Mouse (Mus musculus): ENCODE results near the gene Rgs2.

Gene Rgs2

DNA sequence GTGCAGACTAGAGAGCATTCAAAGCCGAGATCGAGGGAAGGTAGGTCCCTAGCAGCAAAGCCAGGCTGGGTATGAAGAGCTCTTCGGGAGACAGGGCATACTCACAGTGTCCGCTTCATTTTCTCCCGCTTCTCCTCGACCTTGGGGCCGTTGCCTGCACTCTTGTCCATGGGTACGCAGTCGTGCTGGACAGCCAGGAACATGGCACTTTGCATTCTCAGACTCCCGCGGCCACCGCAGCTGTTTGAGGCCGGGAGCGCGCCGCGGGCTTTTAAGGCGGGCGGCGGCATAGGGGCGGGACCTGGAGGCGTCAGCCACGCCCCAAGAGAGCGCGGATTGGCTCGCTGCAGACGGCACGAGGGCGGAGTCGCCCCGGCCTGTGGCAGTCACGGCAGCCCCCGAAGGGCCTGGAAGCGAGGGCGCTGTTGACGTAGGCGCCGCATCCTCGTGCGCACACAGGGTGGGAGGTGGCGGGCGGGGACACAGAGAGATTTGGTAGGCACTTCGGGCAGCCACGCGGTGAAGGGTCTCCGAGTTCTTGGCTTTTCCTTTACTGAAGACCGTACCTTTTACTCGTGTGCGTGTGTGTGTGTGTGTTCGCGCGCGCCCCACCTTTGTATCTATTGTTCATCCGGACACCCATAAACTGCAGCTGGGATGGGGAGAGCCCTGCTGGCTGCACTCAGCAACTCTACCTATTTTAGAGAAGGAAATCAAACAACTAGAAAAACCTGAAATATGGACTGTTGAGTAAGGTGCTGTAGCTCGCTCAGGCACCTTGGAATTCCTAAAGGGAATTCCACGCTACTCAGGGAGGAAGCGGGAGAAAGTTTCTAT, at the start of gene Rgs2:
Gene Rgs2 (minus strand): TSS at position 258 of the 837 bp plus-strand sequence.
- peak; percentile 98 to 100 for DNase-seq (ENCODE audit: inconsistent age in 2 of 2, low spot score in 1 of 2)

DNA sequence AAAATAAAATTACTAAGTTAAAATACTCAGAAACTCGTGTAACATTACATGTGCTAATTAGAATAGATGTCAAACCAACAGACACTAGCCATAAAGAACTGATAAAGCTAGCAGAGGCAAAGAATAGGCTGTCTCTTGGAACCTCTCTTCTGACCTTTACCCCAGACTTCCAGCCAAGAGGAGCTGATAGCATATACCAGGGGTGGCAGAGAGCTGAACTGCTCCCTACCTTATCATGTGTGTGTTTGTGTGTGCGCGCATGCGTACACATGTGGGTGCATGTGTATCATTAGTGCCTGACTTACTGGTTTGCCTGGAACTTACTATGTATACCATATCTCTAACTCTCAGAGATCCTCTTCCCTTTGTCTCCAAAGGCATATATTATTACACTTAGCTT, 49.4 kb upstream of the Rgs2 start:
- no peak for DNase-seq (ENCODE audit: inconsistent age in 2 of 2, low spot score in 1 of 2)

DNA sequence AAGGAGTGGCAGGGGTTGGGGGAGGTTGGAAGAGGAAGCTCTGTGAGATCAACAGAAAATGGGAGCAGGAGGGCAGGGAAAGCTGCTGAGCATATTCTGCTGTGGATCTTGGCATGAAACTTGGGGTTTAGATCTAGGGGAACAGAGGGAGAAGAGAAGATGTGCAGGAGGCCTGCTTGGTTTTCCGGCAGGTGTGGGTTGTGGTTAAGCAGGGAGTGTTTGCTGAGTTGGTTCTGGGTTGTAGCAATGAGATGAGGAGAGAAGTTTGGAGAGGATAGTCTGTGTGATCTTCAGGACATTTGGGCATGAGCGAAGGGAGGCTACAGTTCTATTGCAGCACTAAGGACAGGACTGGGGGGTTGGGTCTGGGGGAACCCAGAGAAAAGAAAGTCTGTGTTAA, 37.9 kb upstream of the Rgs2 start:
- no peak for DNase-seq (ENCODE audit: inconsistent age in 2 of 2, low spot score in 1 of 2)

GRCm38 (mm10) chr1:144033498-144033897, 29.5 kb upstream of the Rgs2 start:
- no peak for DNase-seq (ENCODE audit: inconsistent age in 2 of 2, low spot score in 1 of 2)

DNA sequence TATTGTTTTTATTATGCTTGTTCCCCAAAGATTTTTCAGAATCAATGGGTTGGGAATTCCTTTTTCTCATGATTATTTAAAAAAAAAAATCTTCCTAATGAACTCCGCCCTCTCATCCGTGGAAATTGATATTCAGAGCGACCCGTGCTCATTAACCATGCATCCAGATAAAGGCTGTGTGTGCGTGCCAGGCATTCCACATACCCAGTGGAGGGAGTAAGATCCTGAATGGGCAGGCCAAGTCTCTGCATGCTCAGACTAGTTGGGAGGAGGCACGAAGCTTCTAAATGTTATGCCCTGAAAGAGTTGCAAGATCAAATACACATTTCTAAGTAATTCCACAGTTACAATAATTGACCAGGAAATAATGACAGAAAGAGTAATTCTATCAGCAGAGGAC, 26.5 kb upstream of the Rgs2 start:
- DNase-seq (ENCODE audit: inconsistent age in 2 of 2, low spot score in 1 of 2): no peak

DNA sequence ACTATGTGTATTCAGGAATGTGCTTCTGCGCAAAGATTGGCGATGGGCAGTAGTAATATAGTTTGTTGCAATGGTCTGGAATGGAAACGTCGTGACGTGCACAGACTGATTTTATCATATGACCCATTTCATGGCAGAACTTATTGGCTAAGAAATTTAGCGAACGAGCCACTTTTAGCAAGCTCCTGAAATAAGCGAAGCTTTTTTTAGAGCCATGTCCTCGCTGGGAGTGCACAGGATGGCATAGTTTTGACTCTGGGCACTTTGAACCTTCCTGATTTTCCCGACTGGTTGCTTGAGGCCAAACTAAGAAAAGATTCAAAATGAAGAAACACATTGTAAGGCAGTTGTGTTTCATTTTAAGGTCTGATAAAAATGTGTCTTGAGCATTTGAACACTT, 25.7 kb upstream of the Rgs2 start:
- DNase-seq (ENCODE audit: inconsistent age in 2 of 2, low spot score in 1 of 2): no peak

GRCm38 (mm10) chr1:144018417-144018958, 14.5 kb upstream of the Rgs2 start:
- peak; percentile 9 to 17 for DNase-seq (ENCODE audit: inconsistent age in 2 of 2, low spot score in 1 of 2)

DNA sequence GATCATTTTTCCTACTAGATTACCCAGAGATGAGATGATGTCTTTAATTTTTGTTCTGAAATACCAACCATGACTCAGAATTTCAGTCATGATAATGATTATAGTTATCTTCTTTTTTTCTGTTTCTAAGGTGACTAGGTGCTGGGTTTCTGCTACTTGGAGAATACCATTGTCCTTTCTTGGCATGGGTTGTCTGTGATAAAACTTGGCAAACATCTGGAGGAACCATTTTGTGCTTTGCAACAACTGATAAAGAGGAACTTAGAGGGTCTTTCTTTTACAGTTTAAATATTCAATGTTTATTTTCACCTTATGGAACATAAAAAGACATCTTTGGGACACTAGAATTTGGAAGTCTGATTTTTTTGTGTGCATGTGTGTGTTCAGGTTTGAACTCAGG, 10.0 kb upstream of the Rgs2 start:
- no peak for DNase-seq (ENCODE audit: inconsistent age in 2 of 2, low spot score in 1 of 2)

DNA sequence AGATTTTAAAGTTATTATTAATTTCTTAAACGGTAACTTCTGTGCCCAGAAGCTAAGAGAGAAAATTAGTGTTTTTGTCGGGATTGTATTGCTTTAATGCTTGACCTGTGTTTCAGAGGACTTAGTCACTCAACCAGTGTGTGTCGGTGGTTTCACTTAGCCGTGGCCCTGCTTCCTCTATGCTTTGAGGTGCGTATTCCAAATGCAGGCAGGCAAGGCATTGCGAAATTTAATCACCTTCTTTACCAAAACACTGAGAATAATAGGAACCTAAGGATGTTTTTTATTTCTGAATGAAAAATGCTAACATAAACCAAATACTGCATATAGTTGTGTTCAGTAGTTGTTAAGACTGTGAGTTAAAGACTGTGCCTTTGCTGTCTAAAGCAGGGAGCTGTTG, 3.4 kb upstream of the Rgs2 start:
- DNase-seq (ENCODE audit: inconsistent age in 2 of 2, low spot score in 1 of 2): no peak

DNA sequence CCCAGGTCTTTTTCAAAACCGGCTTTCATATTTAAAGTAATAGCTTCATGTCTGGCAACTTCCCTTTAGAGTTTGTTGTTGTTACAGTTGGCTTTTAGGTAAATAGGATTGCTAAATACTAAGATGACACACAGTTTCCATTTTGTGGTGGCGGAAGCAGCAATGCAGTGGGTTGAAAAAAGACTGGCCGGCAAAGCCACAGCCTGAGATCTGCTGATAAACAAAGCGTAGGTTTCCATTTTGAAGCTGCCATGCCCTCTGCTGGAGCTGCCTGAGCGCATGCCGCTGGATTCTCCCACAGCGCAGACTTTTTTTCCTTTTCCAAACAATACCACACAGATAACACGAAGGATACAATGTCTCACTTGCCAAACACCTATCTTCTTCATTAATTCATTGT, 2.6 kb upstream of the Rgs2 start:
- peak; percentile 86 to 94 for DNase-seq (ENCODE audit: inconsistent age in 2 of 2, low spot score in 1 of 2)

- DNase-seq (ENCODE audit: inconsistent age in 2 of 2, low spot score in 1 of 2): peak in 1 of 2 experiments; percentile 25
Observed at GRCm38 (mm10) chr1:144005648-144006047, 1.7 kb upstream of the Rgs2 start.

DNA sequence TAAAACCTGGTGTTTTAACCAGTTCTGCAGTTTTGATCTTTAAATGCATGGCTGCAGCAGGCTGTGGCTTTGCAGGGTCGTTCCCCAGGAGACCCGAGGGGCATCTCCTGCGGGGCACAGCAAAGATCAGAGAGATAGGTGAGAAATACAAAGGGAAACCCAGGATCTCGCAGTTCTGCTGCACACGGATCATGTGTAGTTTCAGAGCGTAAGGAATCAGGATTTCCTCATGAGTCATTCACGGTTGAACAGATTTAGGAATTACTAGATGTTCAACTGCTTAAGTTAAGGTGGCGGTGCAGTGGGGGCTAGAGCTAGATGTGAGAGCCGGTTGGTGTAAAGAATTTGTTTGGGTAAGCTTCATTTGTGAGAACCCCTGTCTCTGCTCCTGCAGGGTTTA, 780 bp upstream of the Rgs2 start:
- DNase-seq (ENCODE audit: inconsistent age in 2 of 2, low spot score in 1 of 2): peak; percentile 53 to 89

DNA sequence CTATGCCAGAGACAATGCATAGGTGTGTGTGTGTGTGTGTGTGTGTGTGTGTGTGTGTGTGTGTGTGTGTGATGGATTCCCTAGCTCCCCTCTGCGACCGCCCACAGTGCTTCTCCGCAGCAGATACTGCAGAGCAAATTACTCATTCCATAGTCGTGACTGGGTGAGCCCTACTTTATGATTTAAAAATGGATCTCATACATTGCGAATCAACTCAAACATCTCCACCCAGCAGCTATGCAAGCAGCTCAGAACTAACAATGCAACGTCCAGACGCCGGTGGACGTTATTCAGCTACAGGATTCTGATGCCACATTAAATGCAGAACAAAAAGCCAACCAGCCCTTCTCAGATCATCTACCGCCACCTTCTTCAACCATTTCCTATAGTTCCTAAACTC, 545 bp downstream of the Rgs2 start:
- DNase-seq (ENCODE audit: inconsistent age in 2 of 2, low spot score in 1 of 2): peak; percentile 48 to 82

GRCm38 (mm10) chr1:144002715-144003066, 1.3 kb downstream of the Rgs2 start:
- DNase-seq (ENCODE audit: inconsistent age in 2 of 2, low spot score in 1 of 2): peak in 1 of 2 experiments; percentile 70

- DNase-seq (ENCODE audit: inconsistent age in 2 of 2, low spot score in 1 of 2): peak in 1 of 2 experiments; percentile 67
Observed at GRCm38 (mm10) chr1:144002036-144002714, 1.8 kb downstream of the Rgs2 start.

DNA sequence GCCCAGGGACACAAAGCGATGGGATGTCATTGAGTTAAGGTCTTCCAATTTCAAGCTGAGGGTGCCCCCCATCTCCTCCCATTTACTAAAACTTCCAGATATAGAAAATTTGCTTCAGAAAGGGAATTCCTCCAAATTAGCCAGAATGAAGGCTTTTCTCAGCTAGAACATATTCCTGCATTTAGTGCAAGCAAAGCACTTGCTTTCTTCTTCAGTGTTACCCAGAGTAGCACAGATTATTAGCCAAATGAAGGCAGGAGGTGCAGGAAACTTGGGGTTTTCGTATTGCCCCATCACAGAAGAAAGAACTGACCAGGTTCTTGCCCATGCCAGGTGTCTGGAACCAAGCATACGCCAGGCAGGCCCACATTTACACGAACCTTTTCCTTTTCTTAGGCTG, 3.7 kb downstream of the Rgs2 start:
- peak in 1 of 2 experiments; percentile 62 for DNase-seq (ENCODE audit: inconsistent age in 2 of 2, low spot score in 1 of 2)

DNA sequence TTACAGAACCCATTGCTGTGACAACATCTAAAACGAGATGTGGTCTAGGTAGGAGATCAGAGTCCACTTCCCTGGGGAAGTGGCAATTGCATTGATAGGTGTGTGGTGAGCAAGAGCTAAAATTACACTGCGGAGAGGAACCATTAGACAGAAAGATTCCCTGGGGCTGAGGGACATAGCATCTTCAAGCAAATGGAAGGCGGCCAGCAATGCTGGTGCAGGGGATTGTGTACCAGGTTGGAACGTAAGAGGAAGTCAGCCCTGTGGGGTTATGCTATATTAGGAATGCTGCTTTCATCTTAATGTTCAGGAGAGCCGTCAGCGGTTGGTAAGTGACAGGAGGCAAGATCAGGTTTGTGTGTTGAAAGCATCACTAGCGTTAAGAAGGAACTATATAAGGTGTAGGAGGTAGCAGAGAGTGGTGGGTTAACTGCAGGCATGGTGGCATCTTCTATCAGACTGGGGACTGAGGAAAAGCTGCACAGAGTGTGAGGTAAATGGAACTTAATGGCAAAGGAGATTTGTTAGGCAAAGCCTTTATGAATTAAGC, 4.5 kb downstream of the Rgs2 start:
- DNase-seq (ENCODE audit: inconsistent age in 2 of 2, low spot score in 1 of 2): peak in 1 of 2 experiments; percentile 73

DNA sequence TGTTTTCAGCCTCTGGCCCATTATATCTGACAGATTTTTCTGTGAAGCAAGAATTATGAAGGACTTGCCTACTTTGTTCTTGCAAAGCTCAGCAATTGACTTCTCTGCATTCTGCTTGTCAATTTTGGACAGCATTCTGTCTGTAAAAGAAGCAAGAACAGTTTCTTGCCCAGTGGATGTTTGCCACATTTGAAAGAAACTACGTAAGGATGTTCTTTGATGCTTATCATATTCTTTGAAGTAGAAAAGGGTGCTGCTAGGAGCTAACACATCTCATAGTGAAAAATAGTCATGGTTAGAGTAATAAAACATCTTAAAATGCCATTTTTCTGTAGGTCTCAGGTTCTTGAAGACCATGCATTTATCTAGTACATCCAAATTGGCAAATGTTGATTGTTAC, 10.9 kb downstream of the Rgs2 start:
- peak in 1 of 2 experiments; percentile 25 for DNase-seq (ENCODE audit: inconsistent age in 2 of 2, low spot score in 1 of 2)

- no peak for DNase-seq (ENCODE audit: inconsistent age in 2 of 2, low spot score in 1 of 2)
Observed at GRCm38 (mm10) chr1:143992528-143992927, 11.4 kb downstream of the Rgs2 start.

GRCm38 (mm10) chr1:143990263-143990662, 13.7 kb downstream of the Rgs2 start:
- peak; percentile 50 to 83 for DNase-seq (ENCODE audit: inconsistent age in 2 of 2, low spot score in 1 of 2)

DNA sequence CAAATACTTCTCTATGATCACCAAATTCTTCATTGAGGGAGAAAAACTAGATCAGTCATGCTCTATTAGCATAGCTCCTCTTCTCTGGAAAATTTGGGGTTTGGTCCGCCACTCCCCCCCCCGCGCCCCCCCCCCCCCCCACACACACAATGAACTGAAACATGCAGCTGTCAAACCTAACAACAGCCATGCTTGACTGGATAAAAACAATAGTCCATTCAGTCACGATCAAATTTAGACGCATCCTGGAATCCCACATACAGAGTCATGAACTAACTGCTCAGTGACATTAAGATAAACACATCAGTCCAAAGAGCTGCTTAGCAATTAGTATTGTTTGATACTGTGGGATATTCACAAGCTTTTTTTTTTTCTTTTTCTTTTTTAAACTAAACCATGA, 14.2 kb downstream of the Rgs2 start:
- DNase-seq (ENCODE audit: inconsistent age in 2 of 2, low spot score in 1 of 2): no peak

DNA sequence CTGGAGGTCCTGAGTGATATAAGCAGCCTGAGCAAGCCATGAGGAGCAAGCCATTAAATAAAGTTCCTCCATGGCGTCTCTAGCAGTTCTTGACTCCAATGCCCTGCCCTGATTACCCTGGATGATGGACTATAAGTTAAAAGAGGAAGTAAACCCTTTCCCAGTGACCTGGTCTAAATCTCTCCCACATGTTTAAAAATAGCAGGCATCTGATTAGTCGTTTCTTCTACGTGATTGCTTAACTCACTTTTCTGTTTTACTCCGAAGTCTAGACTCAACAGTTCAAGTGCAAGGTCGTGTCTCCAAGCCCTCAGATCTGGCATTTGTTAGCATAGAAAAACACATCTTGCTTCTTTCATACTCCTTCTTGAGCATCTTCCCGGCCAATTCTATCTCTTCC, 15.2 kb downstream of the Rgs2 start:
- peak in 1 of 2 experiments; percentile 71 for DNase-seq (ENCODE audit: inconsistent age in 2 of 2, low spot score in 1 of 2)

Data from adrenal gland, adult (tissue).